In the genomic region with DNA sequence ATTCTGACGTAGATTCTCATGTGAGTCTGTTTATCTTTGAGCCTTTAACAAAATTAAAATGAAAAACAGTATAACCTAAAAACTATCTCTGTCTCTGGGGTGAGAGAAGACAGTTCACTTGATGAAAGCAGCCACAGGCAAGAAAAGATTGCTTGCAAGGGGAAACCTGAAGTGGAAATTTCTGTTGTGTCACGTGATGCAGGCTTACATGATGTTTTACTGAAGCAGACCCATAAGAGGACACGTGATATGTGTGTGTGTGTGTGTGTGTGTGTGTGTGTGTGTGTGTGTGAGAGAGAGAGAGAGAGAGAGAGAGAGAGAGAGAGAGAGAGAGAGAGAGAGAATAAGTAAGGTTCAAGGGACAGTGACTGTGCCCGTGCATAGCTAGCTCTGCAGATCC, we compare ENCODE assay signal across 23 mouse cellular contexts.
DNase-seq lines count a peak whose midpoint lies in the region; ATAC-seq and TF ChIP-seq lines count a peak whose summit lies in the region.
"Had no signal": no experiment of that assay in that cellular context is flagged by ENCODE, and none has a peak within 500 bp of the region (broad histone marks: within the 10 kb centered on the region; RNA-seq: fewer than 3 reads in every experiment).

No protein-coding gene starts in this region.

- no peaks in the 10 kb centered on the region for H3K79me2 ChIP-seq in CH12.LX (replicated peaks; ENCODE audit: control insufficient read depth, extremely low read depth, insufficient read depth, poor library complexity, severe bottlenecking)
- H3K79me2 ChIP-seq in MEL (ENCODE audit: control insufficient read depth, insufficient read depth, low read length, poor library complexity): no peaks in the 10 kb centered on the region
- no peaks in the 10 kb centered on the region for H3K79me2 ChIP-seq in myocyte (ENCODE audit: control insufficient read depth, insufficient read depth)

- H3K9me3 ChIP-seq in CH12.LX (replicated peaks; ENCODE audit: low read length) (no peaks in the 10 kb centered on the region), MEL (replicated peaks; ENCODE audit: insufficient read depth, low read length) (no peaks in the 10 kb centered on the region)
- H3K9me3 ChIP-seq in hindbrain, embryonic 12.5 days (replicated peaks): no peaks in the 10 kb centered on the region
- H3K9me3 ChIP-seq: G1E had no signal

- no peak overlapping the region for H3ac ChIP-seq in myocyte (ENCODE audit: control insufficient read depth, insufficient read length)

- H3K4me1 ChIP-seq in CH12.LX (ENCODE audit: control insufficient read depth in 1 of 2, insufficient read depth in 2 of 2) (peaks cover 0 to 22% of the 10 kb centered on the region in 2 experiments; a peak in 2 of 4 replicates), MEL (ENCODE audit: control insufficient read depth in 1 of 2, insufficient read depth in 2 of 2, low read length in 2 of 2) (no peaks in the 10 kb centered on the region)
- H3K4me1 ChIP-seq in hindbrain, embryonic 12.5 days: 0 out of 2 replicates have a peak, but pooled peaks cover 2% of the 10 kb centered on the region

- dilution Hi-C loops in CH12.LX (cut with MboI; ENCODE audit: extremely low pct_ligation_motif_present, extremely low pct_unique_long_range_greater_than_20kb, low sequenced_read_pairs): no loop called here

- H3K9ac ChIP-seq in CH12.LX (ENCODE audit: insufficient read depth, low read depth): no peak overlapping the region
- no peak overlapping the region for H3K9ac ChIP-seq in MEL (ENCODE audit: control insufficient read depth, low read depth, low read length, poor library complexity, severe bottlenecking)
- H3K9ac ChIP-seq in hindbrain, embryonic 12.5 days: no peak overlapping the region

- in situ Hi-C loops in CH12.LX (cut with MboI; ENCODE audit: low pct_ligation_motif_present, low pct_unique_long_range_greater_than_20kb, low sequenced_read_pairs): no loop called here

- TF ChIP-seq CTCF in CH12.LX (conservative IDR thresholded peaks at IDR 0.05 in 1 of 2, IDR thresholded peaks at IDR 0.05 in 1 of 2; ENCODE audit: low read depth in 2 of 2, low read length in 2 of 2) (no peak), MEL (IDR thresholded peaks at IDR 0.05 in 2 of 3, conservative IDR thresholded peaks at IDR 0.05 in 1 of 3; ENCODE audit: control insufficient read depth in 1 of 3, insufficient read depth in 1 of 3, low read depth in 2 of 3, low read length in 3 of 3, poor library complexity in 1 of 3, severe bottlenecking in 1 of 3) (no peak)

- 89% methylated on average over 4 of the region's 4 CpGs for WGBS in hindbrain, embryonic 12.5 days

- H3K27me3 ChIP-seq in CH12.LX (replicated peaks) (no peaks in the 10 kb centered on the region), MEL (ENCODE audit: control insufficient read depth in 1 of 2, insufficient read depth in 2 of 2, low read length in 2 of 2) (peaks cover 8 to 9% of the 10 kb centered on the region in 2 experiments), myocyte (ENCODE audit: control insufficient read depth, insufficient read depth, insufficient read length) (no peaks in the 10 kb centered on the region)
- H3K27me3 ChIP-seq in splenic B cell, adult 2 months (ENCODE audit: control insufficient read depth, insufficient read depth, low read length, poor library complexity, severe bottlenecking): no peaks in the 10 kb centered on the region
- no peaks in the 10 kb centered on the region for H3K27me3 ChIP-seq in hindbrain, embryonic 12.5 days

- H3K36me3 ChIP-seq in CH12.LX (replicated peaks in 1 of 2; ENCODE audit: control insufficient read depth in 1 of 2, insufficient read depth in 1 of 2, low read length in 1 of 2) (no peaks in the 10 kb centered on the region), MEL (ENCODE audit: control insufficient read depth in 1 of 2, insufficient read depth in 2 of 2, low read length in 2 of 2) (no peaks in the 10 kb centered on the region), myocyte (ENCODE audit: control insufficient read depth, insufficient read depth) (no peaks in the 10 kb centered on the region)
- H3K36me3 ChIP-seq in splenic B cell, adult 2 months (ENCODE audit: control insufficient read depth, insufficient read depth, low read length, poor library complexity, severe bottlenecking): no peaks in the 10 kb centered on the region
- H3K36me3 ChIP-seq in hindbrain, embryonic 12.5 days: no peaks in the 10 kb centered on the region
- H3K36me3 ChIP-seq: G1E had no signal

- H3K4me2 ChIP-seq in CH12.LX (ENCODE audit: insufficient read depth, low read depth, poor library complexity, severe bottlenecking) (no peak overlapping the region), myocyte (ENCODE audit: low read depth) (no peak overlapping the region)
- H3K4me2 ChIP-seq in hindbrain, embryonic 12.5 days (replicated peaks): no peak overlapping the region

- TF ChIP-seq EP300 in CH12.LX (IDR thresholded peaks at IDR 0.05; ENCODE audit: low read length) (no peak), MEL (IDR thresholded peaks at IDR 0.05; ENCODE audit: low read depth in 1 of 2, low read length in 2 of 2) (no peak)

- TF ChIP-seq POLR2A in CH12.LX (IDR thresholded peaks at IDR 0.05; ENCODE audit: low read depth, low read length): no peak
- TF ChIP-seq POLR2A in MEL (IDR thresholded peaks at IDR 0.05; ENCODE audit: control insufficient read depth in 1 of 2, insufficient read depth in 1 of 2, low read depth in 1 of 2, low read length in 2 of 2, poor library complexity in 1 of 2): no peak
- TF ChIP-seq POLR2A in myocyte (IDR thresholded peaks at IDR 0.05; ENCODE audit: insufficient read length, low read depth): no peak

- H3K27ac ChIP-seq in CH12.LX (ENCODE audit: insufficient read depth, low read depth) (no peak overlapping the region), MEL (ENCODE audit: control insufficient read depth, low read depth, low read length) (no peak overlapping the region)
- no peak overlapping the region for H3K27ac ChIP-seq in hindbrain, embryonic 12.5 days

- TF ChIP-seq RAD21 in CH12.LX (IDR thresholded peaks at IDR 0.05; ENCODE audit: low read depth, low read length) (no peak), MEL (IDR thresholded peaks at IDR 0.05; ENCODE audit: low read depth, low read length) (no peak)

- ATAC-seq in hindbrain, embryonic 12.5 days (ENCODE audit: low FRiP score): no peak
- ATAC-seq: activated CD4-positive, CD25-positive, alpha-beta regulatory T cell, adult 4 months; CD4-positive, CD25-positive, alpha-beta regulatory T cell, adult 4 months; Patski had no signal

- no peak overlapping the region for H3K4me3 ChIP-seq in CH12.LX (replicated peaks in 1 of 3; ENCODE audit: low read depth in 2 of 3, low read length in 2 of 3, poor library complexity in 1 of 3)
- H3K4me3 ChIP-seq in MEL (ENCODE audit: control insufficient read depth in 1 of 2, insufficient read depth in 1 of 2, low read depth in 2 of 2, low read length in 2 of 2): no peak overlapping the region
- no peak overlapping the region for H3K4me3 ChIP-seq in myocyte
- no peak overlapping the region for H3K4me3 ChIP-seq in hindbrain, embryonic 12.5 days

- DNase-seq in CH12.LX (ENCODE audit: extremely low read depth) (peak; percentile 23), MEL (ENCODE audit: low read depth, low spot score) (no peak)
- DNase-seq in splenic B cell, adult 2 months (ENCODE audit: low read depth, low spot score): peak; percentile 71
- DNase-seq in thymus, postnatal 14 days: no peak
- no peak for DNase-seq in kidney, adult 11 months
- DNase-seq in right cerebral cortex, adult 18-20 months: no peak
- DNase-seq: adrenal gland, adult 2 months; adrenal gland, adult 8-10 months; adrenal gland, postnatal 10 days; adrenal gland, postnatal 14 days; adrenal gland, postnatal 25 days; adrenal gland, postnatal 36 days; B cell, adult 2 months; cerebellum, adult 11 months; cerebellum, adult 11-12 months; cerebellum, adult 18-20 months; cerebellum, adult 2 months had no signal

TF ChIP-seq in CH12.LX, 34 proteins besides CTCF, POLR2A, EP300 and RAD21:
- TF ChIP-seq SMC3 (IDR thresholded peaks at IDR 0.05; ENCODE audit: low read depth, low read length): no peak
- TF ChIP-seq ETS1 (conservative IDR thresholded peaks at IDR 0.05; ENCODE audit: low read depth, low read length): no peak
- TF ChIP-seq MYC (IDR thresholded peaks at IDR 0.05; ENCODE audit: low read depth, low read length): no peak
- no peak for TF ChIP-seq IRF4 (IDR thresholded peaks at IDR 0.05; ENCODE audit: low read depth, low read length)
- peak; percentile 76 for TF ChIP-seq USF1 (IDR thresholded peaks at IDR 0.05; ENCODE audit: low read depth, low read length)
- peak; percentile 64 for TF ChIP-seq BHLHE40 (IDR thresholded peaks at IDR 0.05; ENCODE audit: low read depth, low read length)
- TF ChIP-seq USF2 (conservative IDR thresholded peaks at IDR 0.05; ENCODE audit: low read depth, low read length): peak; percentile 75
- 0 out of 2 replicates have a peak, but pooled peaks have one; percentile 33 for TF ChIP-seq MAX (IDR thresholded peaks at IDR 0.05; ENCODE audit: low read length)

TF ChIP-seq in MEL, 35 proteins besides CTCF, POLR2A, EP300 and RAD21:
- TF ChIP-seq TAL1 (IDR thresholded peaks at IDR 0.05; ENCODE audit: low read length) (no peak), USF1 (IDR thresholded peaks at IDR 0.05; ENCODE audit: low read depth, low read length) (peak; percentile 75)

TF ChIP-seq in myocyte, 11 proteins besides CTCF, POLR2A, EP300 and RAD21:
- TF ChIP-seq USF1 (IDR thresholded peaks at IDR 0.05; ENCODE audit: low read depth) (peak; percentile 5), MAX (IDR thresholded peaks at IDR 0.05; ENCODE audit: low read depth) (no peak)
TF ChIP-seq in myocyte: peak in this region for 1.

Comparison
In these comparisons a context has a peak if more than half of its experiments do, and no peak if none do; other contexts are left out.
1. DNase-seq: peak in CH12.LX (single experiment) and splenic B cell, adult 2 months (single experiment); none in MEL (single experiment), thymus, postnatal 14 days (single experiment), kidney, adult 11 months (single experiment) and right cerebral cortex, adult 18-20 months (single experiment).